Mouse (Mus musculus): Measurements from ENCODE around the gene Mfap1b. TPM values are rescaled to one million over a fixed set of nuclear protein-coding genes. Genes with fewer than 3 reads are reported as not detected.
"Not testable (repeated sequence)": the region's sequence is repeated elsewhere in the genome, so short reads cannot be mapped to it uniquely, and the experiment has no call there.

The Mfap1b gene
- total RNA-seq, 2 experiments from 2014 or later, result 29.3 to 31.7 TPM

- DNase-seq, result not testable (repeated sequence)
Observed at GRCm38 (mm10) chr2:121472783-121473182, 1.1 kb downstream of the Mfap1b start.

- DNase-seq, result not testable (repeated sequence)
Observed at GRCm38 (mm10) chr2:121468982-121469381, 4.9 kb downstream of the Mfap1b start.

- DNase-seq, result no peak
Observed at GRCm38 (mm10) chr2:121460071-121460470, 13.8 kb downstream of the Mfap1b start.

- peak; percentile 88 to 89 for DNase-seq
Observed at GRCm38 (mm10) chr2:121456692-121457642, 16.9 kb downstream of the Mfap1b start, which contains the start of gene Serinc4. TSS of gene Serinc4 (minus strand) at chr2:121456781.

- no peak for DNase-seq
Observed at GRCm38 (mm10) chr2:121455534-121455933, 18.3 kb downstream of the Mfap1b start.

GRCm38 (mm10) chr2:121453917-121454316, 19.9 kb downstream of the Mfap1b start:
- no peak for DNase-seq

GRCm38 (mm10) chr2:121452990-121453389, 20.9 kb downstream of the Mfap1b start, which contains the start of gene Hypk:
TSS of gene Hypk (plus strand) at chr2:121453290.
- DNase-seq, result no peak

GRCm38 (mm10) chr2:121452361-121452760, 21.5 kb downstream of the Mfap1b start:
- no peak for DNase-seq

- peak in 1 of 2 experiments; percentile 48 for DNase-seq
Observed at GRCm38 (mm10) chr2:121450093-121450492, 23.8 kb downstream of the Mfap1b start.

- DNase-seq, result peak in 1 of 2 experiments; percentile 47
Observed at GRCm38 (mm10) chr2:121449545-121450011, 24.3 kb downstream of the Mfap1b start.

- DNase-seq, result peak; percentile 99 to 100
Observed at GRCm38 (mm10) chr2:121448739-121449535, 24.9 kb downstream of the Mfap1b start, which contains the start of gene Serf2. TSS of gene Serf2 (plus strand) at chr2:121449195.

- peak; percentile 58 to 79 for DNase-seq
Observed at GRCm38 (mm10) chr2:121448136-121448535, 25.7 kb downstream of the Mfap1b start.

GRCm38 (mm10) chr2:121447006-121447405, 26.9 kb downstream of the Mfap1b start:
- DNase-seq, result no peak

- no peak for DNase-seq
Observed at GRCm38 (mm10) chr2:121446506-121446905, 27.4 kb downstream of the Mfap1b start.

GRCm38 (mm10) chr2:121445117-121445516, 28.8 kb downstream of the Mfap1b start:
- DNase-seq, result no peak

- no peak for DNase-seq
Observed at GRCm38 (mm10) chr2:121444178-121444577, 29.7 kb downstream of the Mfap1b start, which contains the start of gene Ell3. TSS of gene Ell3 (minus strand) at chr2:121444278.

GRCm38 (mm10) chr2:121443068-121443349, 30.9 kb downstream of the Mfap1b start:
- no peak for DNase-seq

GRCm38 (mm10) chr2:121442259-121443067, 31.4 kb downstream of the Mfap1b start:
- DNase-seq, result peak; percentile 74 to 86

- DNase-seq, result no peak
Observed at GRCm38 (mm10) chr2:121441800-121442199, 32.1 kb downstream of the Mfap1b start.

GRCm38 (mm10) chr2:121440834-121441605, 32.8 kb downstream of the Mfap1b start:
- DNase-seq, result no peak

- DNase-seq, result no peak
Observed at GRCm38 (mm10) chr2:121439746-121440145, 34.1 kb downstream of the Mfap1b start.

Data from heart, adult 18-20 months (tissue).